Mouse (Mus musculus) mature B cell (primary cell): ENCODE data around the gene Pitpnm1.
"Not testable (repeated sequence)": the region's sequence is repeated elsewhere in the genome, so short reads cannot be mapped to it uniquely, and the experiment has no call there.

Experiments
- in situ Hi-C: fragments of 300-500 bp; cut with MboI; formaldehyde crosslinking; loops from 2 replicates; pipeline ENCODE4 v1.14.3; 2019

Gene Pitpnm1

GRCm38 (mm10) chr19:4099837-4100717 lies at the start of gene Pitpnm1:
TSS of gene Pitpnm1 (plus strand) at chr19:4099998.
- in situ Hi-C loops: no loop called here

GRCm38 (mm10) chr19:4051016-4051415 lies 48.8 kb upstream of the Pitpnm1 start:
- in situ Hi-C loops: no loop called here

- in situ Hi-C loops: no loop called here
Observed at GRCm38 (mm10) chr19:4051741-4052515, 47.9 kb upstream of the Pitpnm1 start.

- in situ Hi-C loops: no loop called here
Observed at GRCm38 (mm10) chr19:4052516-4053030, 47.2 kb upstream of the Pitpnm1 start.

- in situ Hi-C loops: no loop called here
Observed at GRCm38 (mm10) chr19:4054613-4055012, 45.2 kb upstream of the Pitpnm1 start.

- in situ Hi-C loops: no loop called here
Observed at GRCm38 (mm10) chr19:4055216-4055946, 44.4 kb upstream of the Pitpnm1 start.

- in situ Hi-C loops: no loop called here
Observed at GRCm38 (mm10) chr19:4055947-4056693, 43.7 kb upstream of the Pitpnm1 start.

GRCm38 (mm10) chr19:4056727-4057126 lies 43.1 kb upstream of the Pitpnm1 start:
- in situ Hi-C loops: no loop called here

GRCm38 (mm10) chr19:4057389-4057788 lies 42.4 kb upstream of the Pitpnm1 start:
- in situ Hi-C loops: no loop called here

- in situ Hi-C loops: no loop called here
Observed at GRCm38 (mm10) chr19:4057962-4058361, 41.8 kb upstream of the Pitpnm1 start.

- in situ Hi-C loops: no loop called here
Observed at GRCm38 (mm10) chr19:4058581-4058980, 41.2 kb upstream of the Pitpnm1 start.

GRCm38 (mm10) chr19:4059069-4059740 lies 40.6 kb upstream of the Pitpnm1 start, which contains the start of gene Gstp3:
TSS of gene Gstp3 (minus strand) at chr19:4059569.
- in situ Hi-C loops: no loop called here

GRCm38 (mm10) chr19:4060044-4060898 lies 39.5 kb upstream of the Pitpnm1 start:
- in situ Hi-C loops: not testable (repeated sequence)

GRCm38 (mm10) chr19:4060899-4061465 lies 38.8 kb upstream of the Pitpnm1 start:
- in situ Hi-C loops: no loop called here

GRCm38 (mm10) chr19:4063357-4063756 lies 36.4 kb upstream of the Pitpnm1 start:
- in situ Hi-C loops: not testable (repeated sequence)

GRCm38 (mm10) chr19:4064501-4064900 lies 35.3 kb upstream of the Pitpnm1 start:
- in situ Hi-C loops: not testable (repeated sequence)

GRCm38 (mm10) chr19:4066280-4066679 lies 33.5 kb upstream of the Pitpnm1 start:
- in situ Hi-C loops: no loop called here

GRCm38 (mm10) chr19:4066877-4067276 lies 32.9 kb upstream of the Pitpnm1 start:
- in situ Hi-C loops: no loop called here

GRCm38 (mm10) chr19:4068242-4068641 lies 31.6 kb upstream of the Pitpnm1 start:
- in situ Hi-C loops: not testable (repeated sequence)
